Mouse (Mus musculus): ENCODE results near the gene Ehbp1l1. TPM values are rescaled to one million over a fixed set of nuclear protein-coding genes. Genes with fewer than 3 reads are reported as not detected.

The Ehbp1l1 gene
- polyA plus RNA-seq, 1 experiment from 2014 or later = 17.4 TPM

DNA sequence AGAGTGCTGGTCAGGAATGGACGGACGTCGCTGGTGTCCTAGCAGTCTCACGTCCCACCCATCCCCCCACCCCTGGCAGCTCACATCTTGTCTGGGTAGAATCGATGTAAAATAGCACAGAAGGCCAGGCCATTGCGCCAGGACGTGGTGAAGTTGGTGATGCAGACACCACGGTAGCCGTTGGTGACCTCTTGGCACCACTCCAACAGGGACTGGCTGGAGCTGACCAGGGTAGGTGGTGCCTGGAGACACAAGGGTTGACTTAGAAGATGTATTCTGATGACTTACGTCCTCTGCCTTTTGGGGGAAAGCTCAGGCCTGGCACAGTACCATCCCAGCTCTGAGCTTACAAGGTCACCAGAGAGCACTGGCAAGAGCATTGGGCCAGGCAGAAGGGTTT is 9.2 kb downstream of the Ehbp1l1 start:
- WGBS = 43% methylated on average over 10 of the region's 10 CpGs
- ATAC-seq (ENCODE audit: insufficient read depth) = no peak
- H3K4me1 ChIP-seq (ENCODE audit: insufficient read depth) = 0 out of 2 replicates have a peak, but pooled peaks cover 7% of the 10 kb centered on the region
- H3K9me3 ChIP-seq (ENCODE audit: low read depth, low read length) = no peaks in the 10 kb centered on the region
- H3K4me2 ChIP-seq = no peak overlapping the region
- H3K36me3 ChIP-seq (ENCODE audit: insufficient read depth) = peaks cover 76% of the 10 kb centered on the region
- H3K4me3 ChIP-seq (ENCODE audit: low read depth, low read length) = no peak overlapping the region
- no peak for DNase-seq
- H3K9ac ChIP-seq = no peak overlapping the region
- TF ChIP-seq CTCF (IDR thresholded peaks at IDR 0.05; ENCODE audit: low read depth) = no peak
- no peaks in the 10 kb centered on the region for H3K27me3 ChIP-seq (ENCODE audit: insufficient read depth, low read length)
- H3K27ac ChIP-seq (ENCODE audit: low read depth) = no peak overlapping the region

DNA sequence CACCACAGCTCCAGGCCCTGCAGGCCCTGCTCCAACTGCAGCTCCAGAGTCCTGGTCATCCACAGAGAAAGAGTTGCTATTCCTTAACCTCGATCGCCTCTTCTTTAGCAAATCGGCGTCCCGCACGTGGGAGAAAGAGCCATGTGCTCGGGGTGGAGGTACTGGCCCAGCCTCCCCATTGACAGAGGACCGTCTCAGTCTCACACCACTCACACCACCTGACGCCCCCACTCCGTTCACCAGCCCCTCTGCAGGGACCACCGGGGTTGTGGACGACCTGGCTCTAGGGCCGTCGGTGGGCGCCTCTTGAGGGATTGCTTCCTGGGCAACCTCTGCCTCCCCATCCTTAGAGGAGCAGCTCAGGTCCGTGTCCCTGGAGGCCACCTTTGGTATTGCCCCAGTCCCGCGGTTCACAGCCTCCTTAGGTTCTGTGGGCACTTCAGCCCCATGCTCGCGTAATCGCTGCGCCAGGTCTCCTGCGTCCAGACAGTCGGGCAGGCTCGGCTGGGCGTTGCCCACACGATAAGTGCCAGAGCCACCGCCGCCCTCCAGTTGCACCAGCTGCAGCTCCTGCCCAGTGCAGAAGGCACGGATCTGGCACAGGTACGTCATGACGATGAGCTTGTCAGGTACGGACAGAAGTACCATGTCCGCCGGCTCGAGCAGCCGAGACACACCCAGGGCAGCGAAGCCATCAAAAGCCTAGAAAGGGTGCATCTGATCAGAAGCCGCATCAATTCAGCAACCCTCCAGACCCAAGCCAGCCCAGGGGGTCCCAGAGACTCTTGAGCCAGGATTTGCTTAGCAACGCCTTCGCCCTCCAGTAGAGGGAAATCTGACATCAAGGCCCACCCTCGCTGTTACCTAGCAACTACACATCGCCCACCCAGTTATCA is 10.1 kb downstream of the Ehbp1l1 start:
- H3K27me3 ChIP-seq (ENCODE audit: insufficient read depth, low read length) = no peaks in the 10 kb centered on the region
- ATAC-seq (ENCODE audit: insufficient read depth) = peak; percentile 41; the same call in 1 of the 2 replicates
- no peak overlapping the region for H3K9ac ChIP-seq
- H3K4me3 ChIP-seq (ENCODE audit: low read depth, low read length) = no peak overlapping the region
- H3K9me3 ChIP-seq (ENCODE audit: low read depth, low read length) = no peaks in the 10 kb centered on the region
- WGBS = 32% methylated on average over 43 of the region's 43 CpGs
- H3K4me2 ChIP-seq = peak overlapping the region; percentile 49
- TF ChIP-seq CTCF (IDR thresholded peaks at IDR 0.05; ENCODE audit: low read depth) = peak; percentile 67
- H3K36me3 ChIP-seq (ENCODE audit: insufficient read depth) = peaks cover 75% of the 10 kb centered on the region
- peak; percentile 63 for DNase-seq
- 0 out of 2 replicates have a peak, but pooled peaks cover 7% of the 10 kb centered on the region for H3K4me1 ChIP-seq (ENCODE audit: insufficient read depth)
- H3K27ac ChIP-seq (ENCODE audit: low read depth) = no peak overlapping the region

DNA sequence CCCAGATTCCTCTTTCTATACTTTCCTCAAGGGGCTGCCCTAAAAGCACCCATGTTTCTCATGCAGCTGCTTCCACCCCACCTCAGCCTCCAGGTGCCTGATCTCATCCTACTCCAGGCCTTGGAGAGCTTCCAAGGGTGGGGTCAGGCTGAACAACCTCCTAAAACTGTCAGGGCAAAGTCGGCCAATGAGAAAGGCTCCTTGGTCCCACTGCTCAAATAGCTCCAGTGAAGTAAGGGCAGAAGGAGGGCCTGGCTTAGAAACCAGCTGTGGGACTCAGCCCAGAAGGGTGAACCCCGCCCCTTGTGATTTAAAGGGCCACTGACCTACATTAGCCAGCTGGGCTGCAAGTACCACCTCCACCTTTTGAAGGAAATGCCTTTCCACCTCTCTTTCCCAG is 12.4 kb downstream of the Ehbp1l1 start:
- Histone ChIP-seq H3K27me3 (ENCODE audit: insufficient read depth, low read length) (no peaks in the 10 kb centered on the region), H3K36me3 (ENCODE audit: insufficient read depth) (peaks cover 73% of the 10 kb centered on the region), H3K9ac (no peak overlapping the region; the same call in 1 of the 2 replicates), H3K4me2 (no peak overlapping the region), H3K27ac (ENCODE audit: low read depth) (peak overlapping the region; percentile 51; the same call in 1 of the 2 replicates), H3K4me3 (ENCODE audit: low read depth, low read length) (no peak overlapping the region), H3K9me3 (ENCODE audit: low read depth, low read length) (no peaks in the 10 kb centered on the region), H3K4me1 (ENCODE audit: insufficient read depth) (0 out of 2 replicates have a peak, but pooled peaks cover 7% of the 10 kb centered on the region)
- whole genome bisulfite sequencing = 6% methylated on average over 2 of the region's 2 CpGs
- ATAC-seq (ENCODE audit: insufficient read depth) (peak; percentile 81), DNase-seq (peak; percentile 78)
- TF ChIP-seq CTCF (IDR thresholded peaks at IDR 0.05; ENCODE audit: low read depth) = no peak

- Histone ChIP-seq H3K36me3 (ENCODE audit: insufficient read depth) (peaks cover 73% of the 10 kb centered on the region), H3K4me2 (0 out of 2 replicates have a peak overlapping the region, but pooled peaks have one; percentile 20), H3K4me1 (ENCODE audit: insufficient read depth) (0 out of 2 replicates have a peak, but pooled peaks cover 7% of the 10 kb centered on the region), H3K27me3 (ENCODE audit: insufficient read depth, low read length) (no peaks in the 10 kb centered on the region), H3K9me3 (ENCODE audit: low read depth, low read length) (no peaks in the 10 kb centered on the region), H3K4me3 (ENCODE audit: low read depth, low read length) (no peak overlapping the region), H3K27ac (ENCODE audit: low read depth) (peak overlapping the region; percentile 51; the same call in 1 of the 2 replicates), H3K9ac (no peak overlapping the region; the same call in 1 of the 2 replicates)
- no peak for TF ChIP-seq CTCF (IDR thresholded peaks at IDR 0.05; ENCODE audit: low read depth)
- 68% methylated on average over 5 of the region's 5 CpGs for WGBS
- ATAC-seq (ENCODE audit: insufficient read depth) (no peak), DNase-seq (no peak)
Observed at GRCm38 (mm10) chr19:5713255-5713654, 12.9 kb downstream of the Ehbp1l1 start.

DNA sequence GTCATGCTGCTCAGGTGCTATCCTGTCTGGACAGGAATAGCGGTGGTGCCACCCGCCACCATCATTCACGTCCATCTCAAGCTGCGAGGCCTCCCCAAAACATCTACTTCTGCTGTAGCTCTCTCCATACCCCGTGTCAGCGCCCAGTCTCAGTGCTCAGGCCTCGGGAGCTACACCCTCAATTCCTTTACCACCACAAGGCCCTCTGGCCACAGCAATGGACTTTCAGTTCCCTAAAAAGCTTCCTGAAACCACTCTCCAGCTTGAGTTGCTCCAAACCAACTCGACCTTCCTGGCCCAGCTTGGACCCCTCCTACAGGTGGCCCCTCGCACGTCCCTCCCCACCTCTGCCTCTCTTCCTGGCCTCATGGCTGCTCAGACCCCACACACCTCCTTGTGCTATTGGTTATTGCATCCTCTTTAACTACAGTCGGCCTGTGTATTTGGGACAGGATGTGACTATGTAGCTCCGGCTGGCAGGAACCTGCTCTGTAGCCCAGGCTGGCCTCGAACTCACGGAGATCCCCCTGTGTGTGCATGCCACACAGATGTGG is 14.1 kb downstream of the Ehbp1l1 start:
- no peak overlapping the region for H3K27ac ChIP-seq (ENCODE audit: low read depth)
- H3K4me2 ChIP-seq = no peak overlapping the region
- H3K4me3 ChIP-seq (ENCODE audit: low read depth, low read length) = no peak overlapping the region
- WGBS = 91% methylated on average over 14 of the region's 14 CpGs
- H3K9me3 ChIP-seq (ENCODE audit: low read depth, low read length) = no peaks in the 10 kb centered on the region
- peaks cover 70% of the 10 kb centered on the region for H3K36me3 ChIP-seq (ENCODE audit: insufficient read depth)
- no peak for DNase-seq
- TF ChIP-seq CTCF (IDR thresholded peaks at IDR 0.05; ENCODE audit: low read depth) = no peak
- 0 out of 2 replicates have a peak, but pooled peaks cover 7% of the 10 kb centered on the region for H3K4me1 ChIP-seq (ENCODE audit: insufficient read depth)
- no peak for ATAC-seq (ENCODE audit: insufficient read depth)
- H3K9ac ChIP-seq = no peak overlapping the region
- no peaks in the 10 kb centered on the region for H3K27me3 ChIP-seq (ENCODE audit: insufficient read depth, low read length)

GRCm38 (mm10) chr19:5711218-5711617 is 14.9 kb downstream of the Ehbp1l1 start:
- peak; percentile 90 for DNase-seq
- H3K36me3 ChIP-seq (ENCODE audit: insufficient read depth) = peaks cover 72% of the 10 kb centered on the region
- H3K4me3 ChIP-seq (ENCODE audit: low read depth, low read length) = no peak overlapping the region

GRCm38 (mm10) chr19:5710581-5710980 is 15.5 kb downstream of the Ehbp1l1 start:
- Histone ChIP-seq H3K4me1 (ENCODE audit: insufficient read depth) (0 out of 2 replicates have a peak, but pooled peaks cover 7% of the 10 kb centered on the region), H3K9ac (no peak overlapping the region), H3K4me3 (ENCODE audit: low read depth, low read length) (no peak overlapping the region), H3K9me3 (ENCODE audit: low read depth, low read length) (no peaks in the 10 kb centered on the region), H3K36me3 (ENCODE audit: insufficient read depth) (peaks cover 72% of the 10 kb centered on the region), H3K4me2 (no peak overlapping the region), H3K27me3 (ENCODE audit: insufficient read depth, low read length) (no peaks in the 10 kb centered on the region), H3K27ac (ENCODE audit: low read depth) (no peak overlapping the region)
- DNase-seq (no peak), ATAC-seq (ENCODE audit: insufficient read depth) (no peak)
- no peak for TF ChIP-seq CTCF (IDR thresholded peaks at IDR 0.05; ENCODE audit: low read depth)
- WGBS = 86% methylated on average over 8 of the region's 8 CpGs

More at GRCm38 (mm10) chr19:5711218-5711617, 14.9 kb downstream of the Ehbp1l1 start:
- 0 out of 2 replicates have a peak, but pooled peaks cover 7% of the 10 kb centered on the region for H3K4me1 ChIP-seq (ENCODE audit: insufficient read depth)
- peak; percentile 82 for TF ChIP-seq CTCF (IDR thresholded peaks at IDR 0.05; ENCODE audit: low read depth)
- H3K27me3 ChIP-seq (ENCODE audit: insufficient read depth, low read length) = no peaks in the 10 kb centered on the region
- H3K4me2 ChIP-seq = no peak overlapping the region
- ATAC-seq (ENCODE audit: insufficient read depth) = no peak
- WGBS = 19% methylated on average over 3 of the region's 3 CpGs
- H3K9me3 ChIP-seq (ENCODE audit: low read depth, low read length) = no peaks in the 10 kb centered on the region
- H3K27ac ChIP-seq (ENCODE audit: low read depth) = no peak overlapping the region
- H3K9ac ChIP-seq = no peak overlapping the region
